Mouse (Mus musculus) stomach, postnatal 0 days (tissue): ENCODE results near the gene Gm49392.

Experiments
- CTCF ChIP-seq: IDR thresholded peaks from 2 replicates; pipeline ENCODE4 v1.5.1; 2016; ENCODE audit warnings: antibody characterized with exemption, low read depth, mild to moderate bottlenecking, moderate library complexity
- EP300 ChIP-seq: optimal IDR thresholded peaks from 2 replicates; pipeline ENCODE3; 2016; ENCODE audit warnings: antibody characterized with exemption

DNA sequence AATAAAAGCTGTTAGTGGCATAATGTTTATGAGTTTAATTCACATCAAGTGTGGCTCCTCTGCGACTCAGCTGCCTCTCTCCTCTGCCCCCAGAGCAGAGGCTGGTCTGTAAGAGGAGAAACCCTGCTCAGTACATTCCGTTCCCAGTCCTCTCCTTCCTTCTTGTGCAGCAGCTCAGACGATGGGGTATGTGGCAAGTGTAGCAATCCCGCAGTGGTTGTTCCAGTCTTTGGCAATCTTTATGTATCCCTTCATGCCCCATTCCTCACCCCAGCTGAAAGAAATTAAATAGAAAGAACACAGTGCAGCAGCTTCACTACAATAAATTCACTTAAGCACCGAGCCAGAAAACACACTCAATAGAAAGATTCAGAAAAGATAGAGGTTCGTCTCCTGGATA lies 54.0 kb downstream of the Gm49392 start:
- TF ChIP-seq CTCF (no peak), EP300 (no peak)
